Mouse (Mus musculus): ENCODE data around the gene Gal3st1.
A peak's percentile ranks its signal among the peaks of the same experiment; 100 is the strongest.
"Not testable (repeated sequence)": the region's sequence is repeated elsewhere in the genome, so short reads cannot be mapped to it uniquely, and the experiment has no call there.

The Gal3st1 gene

GRCm38 (mm10) chr11:3983291-3983862 lies at the start of gene Gal3st1:
TSS of gene Gal3st1 (plus strand) at chr11:3983636.
- peak; percentile 79 for DNase-seq

GRCm38 (mm10) chr11:3933756-3934285 lies 49.6 kb upstream of the Gal3st1 start:
- no peak for DNase-seq

GRCm38 (mm10) chr11:3935135-3935534 lies 48.3 kb upstream of the Gal3st1 start:
- DNase-seq: no peak

GRCm38 (mm10) chr11:3936318-3936717 lies 47.1 kb upstream of the Gal3st1 start:
- no peak for DNase-seq

- DNase-seq: no peak
These were observed 46.0 kb upstream of the Gal3st1 start for GRCm38 (mm10) chr11:3937321-3937874.

- DNase-seq: no peak
These were observed 42.1 kb upstream of the Gal3st1 start for GRCm38 (mm10) chr11:3941371-3941770.

- DNase-seq: no peak
These were observed 37.0 kb upstream of the Gal3st1 start for GRCm38 (mm10) chr11:3946386-3946785.

GRCm38 (mm10) chr11:3954876-3955275 lies 28.6 kb upstream of the Gal3st1 start:
- not testable (repeated sequence) for DNase-seq

GRCm38 (mm10) chr11:3955371-3955770 lies 28.1 kb upstream of the Gal3st1 start:
- not testable (repeated sequence) for DNase-seq

GRCm38 (mm10) chr11:3960901-3961300 lies 22.5 kb upstream of the Gal3st1 start:
- no peak for DNase-seq

GRCm38 (mm10) chr11:3961761-3962160 lies 21.7 kb upstream of the Gal3st1 start:
- DNase-seq: no peak

- DNase-seq: no peak
These were observed 20.3 kb upstream of the Gal3st1 start for GRCm38 (mm10) chr11:3963155-3963554.

- DNase-seq: peak; percentile 84
These were observed 19.6 kb upstream of the Gal3st1 start, which contains the start of gene Pes1 for GRCm38 (mm10) chr11:3963610-3964415. TSS of gene Pes1 (plus strand) at chr11:3963975.

GRCm38 (mm10) chr11:3964416-3965172 lies 18.8 kb upstream of the Gal3st1 start:
- DNase-seq: no peak

- no peak for DNase-seq
These were observed 13.6 kb upstream of the Gal3st1 start for GRCm38 (mm10) chr11:3969837-3970236.

GRCm38 (mm10) chr11:3970361-3970760 lies 13.1 kb upstream of the Gal3st1 start:
- DNase-seq: no peak

- no peak for DNase-seq
These were observed 10.4 kb upstream of the Gal3st1 start for GRCm38 (mm10) chr11:3973081-3973480.

GRCm38 (mm10) chr11:3974311-3974710 lies 9.1 kb upstream of the Gal3st1 start:
- DNase-seq: peak; percentile 62

- DNase-seq: no peak
These were observed 6.8 kb upstream of the Gal3st1 start, which contains the start of gene 4930556J24Rik for GRCm38 (mm10) chr11:3976678-3977077. TSS of gene 4930556J24Rik (minus strand) at chr11:3976778.

GRCm38 (mm10) chr11:3978421-3978820 lies 5.0 kb upstream of the Gal3st1 start:
- no peak for DNase-seq

GRCm38 (mm10) chr11:3981536-3981935 lies 1.9 kb upstream of the Gal3st1 start:
- DNase-seq: no peak

- no peak for DNase-seq
These were observed 894 bp upstream of the Gal3st1 start for GRCm38 (mm10) chr11:3982275-3983209.
